Mouse (Mus musculus): ENCODE measurements around the gene Blm. TPM values are rescaled to one million over a fixed set of nuclear protein-coding genes. Genes with fewer than 3 reads are reported as not detected.

Blm gene
- total RNA-seq, 2 experiments from 2014 or later = 1.9 to 3.7 TPM

DNA sequence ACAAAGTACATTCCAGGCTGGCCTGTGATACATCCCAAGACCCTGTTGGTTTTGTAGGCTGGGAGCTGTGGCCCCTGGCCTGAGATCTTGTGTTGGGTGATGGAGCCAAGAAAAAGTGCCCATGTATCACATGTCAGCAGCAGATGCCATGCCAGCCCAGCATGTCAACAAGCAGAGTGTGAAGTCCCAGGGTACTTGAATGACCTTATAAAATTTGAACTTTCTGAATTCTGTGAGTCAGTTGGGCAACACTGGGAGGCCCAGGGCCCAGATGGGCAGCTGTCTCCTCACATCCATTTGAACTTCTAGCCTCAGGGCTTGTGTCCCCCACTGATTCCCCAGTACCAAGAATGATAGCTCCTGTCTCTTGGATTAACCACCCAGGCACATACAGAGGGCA, 117.3 kb downstream of the Blm start:
- no peak for DNase-seq
- intact Hi-C loops (cut with DNase I; ENCODE audit: low total_unique reads) = no loop called here

DNA sequence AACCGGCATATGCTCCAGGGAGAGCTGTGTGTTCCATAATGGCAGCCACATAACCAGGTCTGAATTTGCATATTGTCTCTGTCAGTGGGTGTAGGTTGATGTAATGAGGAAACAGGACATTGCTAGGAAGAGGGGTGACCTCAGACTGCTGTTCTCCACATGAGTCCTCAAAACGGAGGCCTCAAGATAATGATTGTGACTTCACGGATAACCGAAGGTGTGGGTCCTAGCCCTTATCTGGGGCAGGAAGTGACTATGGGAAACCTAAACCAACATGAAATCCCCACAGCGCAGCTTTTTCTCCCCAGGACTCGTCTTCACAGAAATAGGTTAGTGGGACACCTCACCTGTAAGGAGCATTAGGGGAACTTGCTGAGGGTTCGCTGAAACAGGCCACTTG, 118.0 kb downstream of the Blm start:
- no peak for DNase-seq
- intact Hi-C loops (cut with DNase I; ENCODE audit: low total_unique reads) = no loop called here

DNA sequence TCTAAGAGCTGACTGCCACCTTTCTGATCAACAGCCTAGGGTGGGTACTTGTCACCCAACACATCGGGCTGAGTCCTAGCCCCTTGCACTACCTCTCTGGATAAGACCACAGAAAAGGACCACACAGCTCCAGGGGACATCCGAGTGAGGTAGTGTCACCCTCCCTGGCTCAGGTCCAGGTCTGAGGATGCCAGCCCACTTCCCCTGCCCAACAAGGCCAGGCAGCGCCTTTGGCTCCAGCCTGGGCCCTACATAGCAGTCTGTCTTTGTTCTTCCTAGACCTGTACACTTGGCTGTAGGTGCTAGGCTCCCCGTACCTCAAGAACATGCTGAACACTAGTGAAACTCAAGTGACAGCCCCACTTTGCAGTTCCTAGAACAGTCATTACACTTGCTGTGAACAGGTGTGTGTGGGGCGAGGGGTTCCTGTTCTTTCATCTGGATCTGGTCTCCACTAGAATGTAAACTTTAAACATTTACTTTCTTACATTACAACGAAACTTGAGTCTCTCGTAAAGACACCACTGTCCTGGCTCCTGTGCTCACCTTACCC, 120.5 kb downstream of the Blm start:
- DNase-seq = no peak
- intact Hi-C loops (cut with DNase I; ENCODE audit: low total_unique reads) = no loop called here

DNA sequence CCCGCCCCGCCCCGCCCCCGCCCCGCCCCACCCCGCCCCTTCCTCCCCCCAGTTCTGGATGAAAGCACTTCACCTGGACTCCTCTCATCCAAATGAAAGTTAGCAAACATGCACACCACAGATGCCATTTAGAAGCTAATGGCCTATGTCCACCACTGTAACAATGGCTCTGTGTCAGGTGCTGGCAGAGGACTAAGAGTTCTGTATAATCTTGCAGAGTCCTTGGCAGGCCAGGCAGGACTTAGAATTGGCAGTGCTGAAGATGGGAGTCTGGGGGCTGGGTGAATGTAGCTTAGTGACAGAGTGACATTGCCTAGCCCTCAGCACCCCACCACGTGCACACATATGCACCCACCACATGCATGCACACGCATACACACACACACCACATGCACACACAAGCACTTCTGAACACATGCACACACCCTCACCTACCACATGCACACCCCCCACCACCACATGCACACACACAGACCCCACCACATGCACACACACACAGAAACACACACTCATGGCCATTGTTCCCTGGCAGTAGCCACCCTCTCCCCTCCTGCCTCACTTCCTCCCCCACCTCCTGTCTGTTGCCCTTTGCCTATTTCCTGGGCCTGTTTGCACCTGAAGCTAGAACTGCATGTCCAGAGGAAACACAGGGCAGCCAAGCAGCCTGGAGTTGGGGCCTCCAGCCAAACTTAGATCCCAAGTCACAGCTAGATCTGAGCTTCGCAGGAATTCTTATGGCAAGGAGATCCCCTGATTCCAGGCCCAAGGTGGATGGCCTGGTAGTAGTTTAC, 121.2 kb downstream of the Blm start:
- intact Hi-C loops (cut with DNase I; ENCODE audit: low total_unique reads) = no loop called here
- no peak for DNase-seq

DNA sequence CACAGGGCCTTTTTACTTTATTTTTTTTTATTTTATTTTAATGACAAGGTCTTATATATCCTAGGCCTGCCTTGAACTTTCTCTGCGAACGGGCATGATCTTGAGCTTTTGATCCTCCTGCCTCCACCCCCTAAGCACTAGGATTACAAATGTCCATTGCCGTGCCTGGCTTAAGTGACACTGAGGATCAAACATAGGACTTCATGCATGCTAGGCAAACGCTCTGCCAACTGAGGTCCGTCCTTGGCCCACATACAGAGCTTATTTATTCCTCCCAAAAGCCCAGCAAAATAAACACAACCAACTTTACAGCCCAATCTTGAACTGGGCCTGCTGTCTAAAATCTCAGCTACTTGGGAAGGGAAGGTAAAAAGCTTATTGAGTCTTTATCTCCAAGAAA, 122.1 kb downstream of the Blm start:
- intact Hi-C loops (cut with DNase I; ENCODE audit: low total_unique reads) = no loop called here
- DNase-seq = no peak

DNA sequence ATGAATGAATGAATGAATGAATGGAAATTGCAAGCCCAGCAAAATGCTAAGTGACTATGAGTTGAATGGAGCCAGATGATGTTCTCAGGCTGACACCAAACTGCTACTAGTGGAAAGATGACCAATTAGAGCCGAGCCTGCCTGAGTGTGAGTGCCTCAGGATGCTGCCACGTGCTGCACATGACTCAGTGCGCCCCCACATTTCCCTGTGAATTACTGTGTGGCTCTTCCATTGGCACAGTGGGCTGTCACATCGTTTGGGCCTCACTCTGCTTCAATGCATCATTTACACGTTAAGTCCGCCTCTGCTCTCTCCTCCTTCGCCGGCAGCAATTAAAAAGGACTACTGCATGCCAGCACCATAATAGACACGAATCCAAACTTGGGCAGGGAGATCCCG, 122.6 kb downstream of the Blm start:
- intact Hi-C loops (cut with DNase I; ENCODE audit: low total_unique reads) = no loop called here
- DNase-seq = no peak

DNA sequence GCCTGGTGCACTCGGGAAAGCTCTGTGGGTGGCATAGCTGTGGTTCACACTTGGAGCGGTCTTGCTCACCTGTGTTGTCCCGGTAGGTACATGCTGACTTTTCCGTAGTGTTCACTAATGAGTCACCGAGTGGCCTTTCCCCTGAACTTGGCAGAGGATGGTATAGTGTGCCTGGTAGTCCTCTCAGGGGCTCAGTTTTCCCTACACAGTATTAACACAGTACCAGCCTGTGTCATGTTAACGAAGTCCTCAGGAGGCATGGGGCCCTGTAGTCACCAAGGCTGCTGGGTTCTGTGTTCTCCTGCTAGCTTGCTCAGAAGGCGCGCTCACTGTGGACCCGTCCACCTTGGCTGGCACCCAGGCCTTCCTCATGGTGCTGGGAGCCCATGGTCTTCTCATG, 124.5 kb downstream of the Blm start:
- intact Hi-C loops (cut with DNase I; ENCODE audit: low total_unique reads) = no loop called here
- no peak for DNase-seq

DNA sequence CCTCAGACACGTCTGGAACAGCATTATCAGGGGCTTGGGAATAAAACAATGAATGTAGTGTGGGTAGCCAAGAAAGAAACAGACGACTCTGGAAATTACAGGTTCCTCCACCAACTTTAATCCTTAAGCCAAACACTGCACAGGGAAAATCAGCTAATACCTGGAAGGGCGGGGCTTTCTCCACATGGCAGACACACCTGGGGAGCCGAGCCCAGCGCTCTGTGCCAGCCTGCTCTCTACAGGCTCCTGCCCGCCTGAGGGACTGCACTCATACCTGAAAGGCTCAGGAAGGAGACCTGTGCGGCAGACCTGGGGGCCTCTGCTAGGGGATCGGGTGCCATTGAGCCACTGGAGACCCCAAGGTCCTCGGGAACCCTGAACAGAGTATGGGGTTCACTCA, 127.2 kb downstream of the Blm start:
- DNase-seq = no peak
- intact Hi-C loops (cut with DNase I; ENCODE audit: low total_unique reads) = no loop called here

DNA sequence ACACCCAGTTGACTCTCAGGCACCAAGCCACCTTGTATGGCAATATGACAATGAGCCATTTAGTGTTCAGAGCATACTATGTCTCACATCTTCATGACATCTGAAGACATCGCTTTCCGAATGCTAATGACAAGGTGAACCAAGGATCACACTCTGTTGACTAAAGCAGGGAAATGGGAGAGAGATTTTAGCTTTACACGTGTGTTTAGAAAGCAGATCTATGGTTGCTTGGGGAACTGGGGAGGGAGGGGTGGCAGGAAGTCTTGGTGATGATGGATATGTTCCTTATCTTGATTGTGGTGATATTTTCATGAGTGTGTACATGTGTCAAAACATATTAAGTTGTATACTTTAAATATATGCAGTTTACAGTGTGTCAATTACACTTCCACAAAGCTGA, 128.7 kb downstream of the Blm start:
- no peak for DNase-seq
- intact Hi-C loops (cut with DNase I; ENCODE audit: low total_unique reads) = no loop called here

DNA sequence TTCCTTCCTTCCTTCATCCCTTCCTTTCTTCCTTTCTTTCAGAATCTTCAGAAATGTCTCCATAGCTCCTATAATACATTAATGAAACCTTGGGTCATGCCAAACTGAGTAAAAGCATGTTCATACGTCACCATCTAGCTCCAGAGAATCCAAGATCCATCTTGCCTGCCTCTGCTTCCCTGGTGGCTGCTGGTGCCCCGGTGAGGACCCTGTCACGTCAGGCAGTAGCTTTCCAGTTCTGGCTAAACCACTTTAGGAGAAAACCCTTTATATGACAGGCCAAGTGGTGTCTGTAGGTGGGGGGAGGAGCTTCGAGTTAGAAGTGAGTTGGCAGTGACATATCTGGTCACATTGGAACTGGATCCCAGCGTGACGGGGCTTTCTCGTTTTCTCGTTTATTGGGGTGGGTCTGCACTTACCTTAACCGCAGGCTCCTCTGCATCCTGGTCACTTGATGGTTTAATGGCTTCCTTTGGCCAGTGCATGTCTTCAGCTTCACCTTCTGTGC, 129.7 kb downstream of the Blm start, which contains the start of gene Furin:
Gene Furin (minus strand): TSS at position 249 of the 508 bp plus-strand sequence.
- no peak for DNase-seq
- intact Hi-C loops (cut with DNase I; ENCODE audit: low total_unique reads) = no loop called here

Other genes starting within 250 kb of the Blm start
- gene Prc1, start 240.7 kb downstream of the Blm start, total RNA-seq (2021) = 1 to 10 TPM; 7.6 to 8.8 TPM
- 1 to 10 TPM; 7.5 to 9.6 TPM for gene Rccd1, start 210.7 kb downstream of the Blm start, total RNA-seq (2021)
- gene Unc45a, start 194.1 kb downstream of the Blm start, total RNA-seq (2021) = 10 to 100 TPM; 11.7 to 12.1 TPM
- 10 to 100 TPM; 34.3 to 37.2 TPM for gene Hddc3, start 192.0 kb downstream of the Blm start, total RNA-seq (2021)
- 10 to 100 TPM; 96.8 to 97.0 TPM for gene Man2a2, start 163.7 kb downstream of the Blm start, total RNA-seq (2021)
- 1 to 10 TPM; 5.7 to 7.6 TPM for gene Fes, start 147.2 kb downstream of the Blm start, total RNA-seq (2021)
- 10 to 100 TPM; 49.4 to 51.9 TPM for gene Furin, start 129.7 kb downstream of the Blm start, total RNA-seq (2021)
- gene Crtc3, start 153.8 kb upstream of the Blm start, total RNA-seq (2021) = 10 to 100 TPM; 14.7 to 15.3 TPM